Mouse (Mus musculus) gonadal fat pad, adult 2 months (tissue): ENCODE results near the gene Grin2d. TPM values are rescaled to one million over a fixed set of nuclear protein-coding genes. Genes with fewer than 3 reads are reported as not detected.
"Not testable (repeated sequence)": the region's sequence is repeated elsewhere in the genome, so short reads cannot be mapped to it uniquely, and the experiment has no call there.

Source experiments
- DNase-seq: peaks from one replicate; pipeline ENCODE4 v3.0.0-alpha.2; 2012; ENCODE audit warnings: low read depth
- polyA plus RNA-seq: library from polyadenylated mRNA; depleted of rRNA; stranded (reverse); fragments of >200 nt; gene quantifications from 2 replicates; pipeline ENCODE4 v1.2.3, GENCODE M21; 2012

Gene Grin2d
- polyA plus RNA-seq, 1 experiment, result 1.3 TPM

GRCm38 (mm10) chr7:45898125-45898524 is 19.9 kb upstream of the Grin2d start:
- DNase-seq, result not testable (repeated sequence)

- DNase-seq, result no peak
Measured at GRCm38 (mm10) chr7:45897258-45897757, 19.1 kb upstream of the Grin2d start.

- peak; percentile 86 for DNase-seq
Measured at GRCm38 (mm10) chr7:45896517-45897257, 18.5 kb upstream of the Grin2d start, which contains the start of the genes Syngr4 and Tmem143. Syngr4 (minus strand) TSS chr7:45896714. Tmem143 (plus strand) TSS chr7:45896941.

- DNase-seq, result no peak
Measured at GRCm38 (mm10) chr7:45895931-45896516, 17.8 kb upstream of the Grin2d start.

- no peak for DNase-seq
Measured at GRCm38 (mm10) chr7:45892651-45893050, 14.5 kb upstream of the Grin2d start.

- no peak for DNase-seq
Measured at GRCm38 (mm10) chr7:45887246-45887645, 9.1 kb upstream of the Grin2d start.

- DNase-seq, result no peak
Measured at GRCm38 (mm10) chr7:45881011-45881410, 2.8 kb upstream of the Grin2d start.

GRCm38 (mm10) chr7:45880531-45880930 is 2.4 kb upstream of the Grin2d start:
- no peak for DNase-seq

GRCm38 (mm10) chr7:45876895-45877294 is 1.3 kb downstream of the Grin2d start:
- DNase-seq, result no peak

GRCm38 (mm10) chr7:45873061-45873947 is 4.9 kb downstream of the Grin2d start:
- no peak for DNase-seq

- DNase-seq, result no peak
Measured at GRCm38 (mm10) chr7:45872624-45873023, 5.6 kb downstream of the Grin2d start, which contains the start of gene Kdelr1. Kdelr1 (plus strand) TSS chr7:45872772.

GRCm38 (mm10) chr7:45870282-45871058 is 7.7 kb downstream of the Grin2d start:
- no peak for DNase-seq

GRCm38 (mm10) chr7:45869787-45870186 is 8.4 kb downstream of the Grin2d start:
- no peak for DNase-seq

- no peak for DNase-seq
Measured at GRCm38 (mm10) chr7:45869107-45869670, 9.0 kb downstream of the Grin2d start.

GRCm38 (mm10) chr7:45867871-45868270 is 10.3 kb downstream of the Grin2d start:
- no peak for DNase-seq

- DNase-seq, result no peak
Measured at GRCm38 (mm10) chr7:45865925-45866910, 12.0 kb downstream of the Grin2d start.

GRCm38 (mm10) chr7:45864435-45864834 is 13.7 kb downstream of the Grin2d start:
- no peak for DNase-seq

- no peak for DNase-seq
Measured at GRCm38 (mm10) chr7:45862804-45863203, 15.4 kb downstream of the Grin2d start.

- DNase-seq, result no peak
Measured at GRCm38 (mm10) chr7:45859008-45859407, 19.2 kb downstream of the Grin2d start.
